Mouse (Mus musculus): ENCODE measurements around the gene Map3k13.

- TF ChIP-seq GATA1 (IDR thresholded peaks at IDR 0.05; ENCODE audit: low read depth, low read length) (peak; percentile 65), CTCF (IDR thresholded peaks at IDR 0.05 in 2 of 3, conservative IDR thresholded peaks at IDR 0.05 in 1 of 3; ENCODE audit: control insufficient read depth in 1 of 3, insufficient read depth in 1 of 3, low read depth in 2 of 3, low read length in 3 of 3, poor library complexity in 1 of 3, severe bottlenecking in 1 of 3) (no peak), RCOR1 (IDR thresholded peaks at IDR 0.05; ENCODE audit: low read depth, low read length) (no peak), MEF2A (IDR thresholded peaks at IDR 0.05; ENCODE audit: extremely low read depth, insufficient replicate concordance, low read depth, low read length, poor library complexity, severe bottlenecking) (no peak), ZC3H11A (IDR thresholded peaks at IDR 0.05; ENCODE audit: low read depth, low read length) (no peak), POLR2A (IDR thresholded peaks at IDR 0.05; ENCODE audit: control insufficient read depth in 1 of 2, insufficient read depth in 1 of 2, low read depth in 1 of 2, low read length in 2 of 2, poor library complexity in 1 of 2) (no peak)
Measured at GRCm38 (mm10) chr16:21795071-21795470, 925 bp downstream of the Map3k13 start.

Data from MEL (cell line).